Mouse (Mus musculus) heart, adult 9 months (tissue): ENCODE results near the gene Rasl12.

Experiments used
- DNase-seq, 2 experiments: peaks; one replicate each; pipeline ENCODE4 v3.0.0; 2022; ENCODE audit warnings: low spot score in 2 of 2

Gene Rasl12

DNA sequence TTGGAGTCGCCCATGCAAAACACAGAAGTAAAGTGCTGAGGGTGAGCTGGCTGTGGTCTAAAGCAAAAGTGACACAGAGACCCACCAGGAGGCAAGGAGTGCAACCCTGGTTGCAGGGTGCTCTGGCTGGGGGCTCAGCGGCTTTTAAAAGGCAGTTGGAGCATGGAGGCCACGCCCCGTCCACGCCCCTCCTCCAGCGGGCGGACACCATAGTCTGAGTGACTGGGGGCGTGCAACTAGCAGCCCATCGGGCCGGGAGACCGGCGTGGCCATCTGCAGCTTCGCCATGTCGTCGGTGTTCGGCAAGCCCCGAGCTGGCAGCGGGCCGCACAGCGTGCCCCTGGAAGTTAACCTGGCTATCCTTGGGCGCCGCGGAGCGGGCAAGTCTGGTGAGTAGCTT lies at the start of gene Rasl12:
Rasl12 (plus strand) TSS at position 228 of the 400 bp plus-strand sequence.
- peak; percentile 77 to 81 for DNase-seq

GRCm38 (mm10) chr9:65353251-65353650 lies 45.1 kb upstream of the Rasl12 start:
- no peak for DNase-seq

DNA sequence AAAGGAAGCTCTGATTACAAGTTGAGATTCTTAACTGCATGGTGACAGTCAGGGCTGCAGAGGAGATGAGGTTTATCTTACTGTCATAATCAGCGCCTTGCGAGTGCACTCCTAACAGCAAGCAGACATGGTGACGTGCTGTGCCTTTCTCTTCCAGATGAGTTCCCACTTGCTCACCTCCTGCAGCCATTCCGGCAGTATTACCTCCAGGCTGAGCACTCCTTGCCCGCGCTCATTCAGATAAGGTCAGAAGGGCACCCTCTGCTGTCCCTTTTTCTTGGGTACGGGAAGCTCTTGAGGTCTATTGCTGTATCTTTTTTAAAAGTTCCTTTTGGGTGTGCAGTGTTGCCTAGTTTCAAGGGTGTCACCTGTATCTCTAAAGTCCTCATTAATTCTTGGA lies 41.7 kb upstream of the Rasl12 start:
- DNase-seq, result no peak

DNA sequence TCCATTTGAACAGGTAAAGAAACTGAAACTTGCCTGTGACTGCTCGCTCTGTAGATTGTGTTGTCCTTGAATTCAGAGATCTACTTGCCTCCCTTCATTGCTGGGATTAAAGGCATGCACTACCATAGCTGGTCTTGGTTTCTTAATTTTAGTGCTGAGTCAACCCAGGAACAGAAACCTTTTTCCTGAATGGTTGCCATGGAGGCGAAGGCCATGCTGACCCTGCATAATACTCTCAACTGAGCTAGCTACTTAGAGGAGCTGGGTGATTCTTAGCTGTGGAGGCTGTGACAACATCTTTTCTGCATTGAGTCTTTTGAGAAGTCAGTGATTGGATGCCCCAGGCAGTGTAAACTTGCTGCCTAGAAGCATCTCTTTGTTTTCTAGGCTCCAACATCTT lies 41.3 kb upstream of the Rasl12 start:
- DNase-seq, result no peak

DNA sequence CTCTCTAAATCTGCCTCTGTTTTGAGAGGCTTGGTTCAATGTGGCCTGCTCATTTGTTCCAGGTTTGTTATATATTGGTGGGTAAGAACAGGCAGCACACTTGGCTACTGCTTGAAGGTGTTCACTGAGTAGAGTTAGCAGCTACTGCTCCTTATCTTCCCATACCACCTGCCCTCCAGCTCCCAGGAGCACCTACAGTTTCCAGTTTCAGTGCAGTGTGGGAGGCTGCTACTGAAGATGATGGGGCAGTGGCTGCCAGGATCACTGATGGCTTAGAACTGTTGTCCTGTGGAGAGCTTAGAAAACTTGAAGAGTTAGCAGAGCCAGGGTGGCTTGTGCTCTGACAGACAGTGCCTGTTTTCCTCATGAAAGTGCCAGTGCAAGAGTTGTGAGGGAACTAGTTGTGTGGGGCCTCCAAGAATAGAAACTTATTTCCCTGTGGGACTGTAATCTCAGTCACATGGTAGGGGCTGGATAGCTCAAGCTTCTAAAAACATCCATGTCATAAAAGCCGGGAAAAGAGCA lies 39.3 kb upstream of the Rasl12 start:
- peak in 1 of 2 experiments; percentile 26 for DNase-seq

GRCm38 (mm10) chr9:65360641-65361448 lies 37.5 kb upstream of the Rasl12 start, which contains the start of gene Ubap1l:
Gene Ubap1l, plus strand, starts transcription at chr9:65361041.
- DNase-seq, result no peak

DNA sequence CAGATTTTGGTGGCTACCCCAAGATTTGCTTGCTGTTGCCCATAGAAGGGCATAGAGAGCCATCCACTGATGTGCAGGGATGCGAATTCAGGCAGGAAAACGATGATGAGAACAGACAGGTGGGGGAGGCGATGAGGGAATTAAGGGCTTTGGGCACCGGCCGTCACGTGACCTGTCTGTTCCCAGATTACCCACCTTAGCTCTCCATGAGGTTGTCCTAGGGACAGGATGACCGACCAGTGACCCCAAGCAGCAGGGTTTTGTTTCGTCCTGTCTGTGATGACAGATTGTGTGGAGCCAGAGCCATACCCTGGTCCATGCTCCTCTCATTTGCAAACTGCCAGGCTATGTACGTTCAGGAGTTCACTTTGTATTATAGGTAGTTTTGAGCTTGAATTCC lies 34.6 kb upstream of the Rasl12 start:
- DNase-seq, result no peak

DNA sequence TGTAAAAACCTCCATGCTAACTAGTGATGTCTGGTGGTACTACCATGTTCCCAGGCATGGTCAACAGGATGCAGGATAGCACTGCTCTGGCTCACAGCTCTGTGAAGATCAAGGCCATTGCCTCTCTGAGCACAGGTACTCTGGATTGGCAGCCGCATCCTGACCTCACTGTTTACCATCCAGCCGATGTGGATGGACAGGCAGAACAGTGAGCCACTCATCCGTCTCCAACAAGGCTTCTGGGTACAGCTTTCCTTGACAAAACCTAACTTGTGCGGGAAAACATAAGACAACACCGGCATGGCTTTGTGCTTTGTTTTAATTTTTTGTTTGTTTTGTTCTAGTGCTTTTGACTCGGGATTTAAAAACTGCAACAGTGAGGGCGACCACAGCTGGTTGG lies 32.6 kb upstream of the Rasl12 start:
- no peak for DNase-seq

DNA sequence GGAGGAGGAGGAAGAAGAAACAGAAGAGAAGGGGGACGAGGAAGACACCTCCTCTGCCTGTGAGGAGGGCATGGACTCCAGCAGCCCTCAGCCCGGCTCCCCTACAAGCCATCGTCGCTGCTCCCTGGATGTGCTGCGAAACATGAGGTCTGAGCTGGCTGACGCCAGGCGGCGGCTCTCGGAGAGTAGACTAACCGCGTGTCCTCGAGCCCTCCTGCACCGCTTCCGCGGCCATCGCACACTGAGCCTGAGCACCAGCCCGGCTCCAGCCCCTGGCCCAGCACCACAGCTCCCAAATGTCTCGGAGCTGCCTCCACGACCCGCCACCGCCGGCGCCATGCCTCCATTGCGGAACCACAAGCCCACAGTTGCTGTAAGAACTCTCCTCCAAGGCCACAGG lies 26.6 kb upstream of the Rasl12 start:
- no peak for DNase-seq

DNA sequence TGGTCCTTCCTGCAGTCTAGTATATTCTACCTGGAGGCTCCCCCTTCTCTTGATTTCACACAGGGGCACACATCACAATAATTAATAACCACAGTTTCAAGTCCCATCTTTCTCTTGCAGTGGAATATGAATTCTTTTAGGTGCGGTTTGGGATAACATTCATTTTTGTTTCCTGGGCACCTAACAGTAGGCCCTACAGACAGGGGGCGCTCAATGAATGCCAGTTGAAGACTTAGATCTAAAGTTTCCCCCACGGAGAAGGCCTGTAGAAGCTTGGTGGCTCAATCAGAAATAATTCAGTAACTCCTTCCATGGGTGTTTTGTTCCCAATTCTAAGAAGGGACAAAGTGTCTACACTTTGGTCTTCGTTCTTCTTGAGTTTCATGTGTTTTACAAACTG lies 25.9 kb upstream of the Rasl12 start:
- no peak for DNase-seq

DNA sequence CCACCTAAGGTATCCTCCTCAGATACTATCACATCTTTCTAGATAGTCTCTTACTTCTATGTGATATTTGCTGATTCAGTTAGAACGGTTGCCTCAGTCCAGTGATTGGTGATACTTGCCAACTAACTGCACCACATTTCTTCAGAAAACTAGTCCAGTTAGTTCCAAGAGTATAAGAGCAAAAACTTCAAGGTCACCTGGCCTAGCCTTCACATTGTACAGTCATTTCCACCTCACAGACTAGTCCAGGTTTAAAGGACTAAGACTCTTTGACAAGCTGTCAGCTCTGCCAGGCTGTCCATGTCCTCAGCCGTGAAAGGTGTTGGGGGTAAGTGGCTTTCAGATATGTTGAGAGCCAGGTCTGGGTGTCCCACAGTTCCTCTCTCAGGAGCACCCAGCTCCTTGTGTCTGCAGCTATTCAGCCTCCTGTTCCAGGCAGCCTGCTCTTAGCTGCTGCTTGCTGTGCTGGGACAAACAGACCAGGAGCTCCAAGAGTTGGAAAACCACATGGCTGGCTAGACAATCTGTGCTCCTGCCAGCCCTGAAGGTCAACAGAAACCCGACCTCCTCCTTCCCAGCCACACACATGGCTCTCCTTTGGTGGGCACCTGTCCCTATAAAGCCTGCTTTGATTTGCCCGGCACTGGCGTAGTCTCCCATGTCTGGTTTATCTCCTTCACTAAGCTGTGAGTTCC lies 23.7 kb upstream of the Rasl12 start:
- no peak for DNase-seq

DNA sequence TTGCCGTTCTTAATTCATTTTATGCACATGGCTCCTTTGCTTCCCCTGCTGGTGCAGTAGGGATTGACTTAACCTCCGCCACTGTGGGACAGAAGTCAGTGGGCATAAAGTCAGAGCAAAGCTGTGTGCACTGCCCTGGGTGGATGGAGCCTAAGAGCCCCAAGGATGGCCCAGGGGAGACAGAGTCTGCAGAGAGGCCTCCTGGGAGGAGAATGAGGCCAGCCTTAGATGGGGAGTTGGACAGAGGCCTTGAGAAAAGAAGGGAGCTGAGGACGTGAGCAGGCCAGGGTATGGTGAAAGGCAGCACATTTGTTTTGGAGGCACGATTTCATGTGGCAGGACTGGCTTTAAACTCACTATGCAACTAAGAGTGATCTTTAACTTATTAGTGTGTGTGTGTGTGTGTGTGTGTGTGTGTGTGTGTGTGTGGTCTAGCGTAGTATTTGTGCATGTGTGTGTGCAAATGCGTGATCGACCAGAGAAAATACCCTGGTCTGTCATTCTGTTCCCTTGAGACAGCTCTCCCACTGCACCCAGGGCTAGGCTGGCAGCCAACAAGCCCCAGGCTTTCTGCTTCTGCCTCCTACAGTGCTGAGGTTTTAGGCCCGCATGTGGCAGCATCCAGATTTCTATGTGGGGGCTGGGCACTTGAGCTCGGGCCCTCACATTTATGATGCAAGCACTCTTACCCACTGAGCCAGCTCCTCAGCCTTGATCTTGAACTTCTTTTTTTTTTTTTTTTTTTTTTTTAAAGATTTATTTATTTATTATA lies 23.0 kb upstream of the Rasl12 start:
- DNase-seq, result no peak

GRCm38 (mm10) chr9:65381017-65381590 lies 17.2 kb upstream of the Rasl12 start:
- no peak for DNase-seq

DNA sequence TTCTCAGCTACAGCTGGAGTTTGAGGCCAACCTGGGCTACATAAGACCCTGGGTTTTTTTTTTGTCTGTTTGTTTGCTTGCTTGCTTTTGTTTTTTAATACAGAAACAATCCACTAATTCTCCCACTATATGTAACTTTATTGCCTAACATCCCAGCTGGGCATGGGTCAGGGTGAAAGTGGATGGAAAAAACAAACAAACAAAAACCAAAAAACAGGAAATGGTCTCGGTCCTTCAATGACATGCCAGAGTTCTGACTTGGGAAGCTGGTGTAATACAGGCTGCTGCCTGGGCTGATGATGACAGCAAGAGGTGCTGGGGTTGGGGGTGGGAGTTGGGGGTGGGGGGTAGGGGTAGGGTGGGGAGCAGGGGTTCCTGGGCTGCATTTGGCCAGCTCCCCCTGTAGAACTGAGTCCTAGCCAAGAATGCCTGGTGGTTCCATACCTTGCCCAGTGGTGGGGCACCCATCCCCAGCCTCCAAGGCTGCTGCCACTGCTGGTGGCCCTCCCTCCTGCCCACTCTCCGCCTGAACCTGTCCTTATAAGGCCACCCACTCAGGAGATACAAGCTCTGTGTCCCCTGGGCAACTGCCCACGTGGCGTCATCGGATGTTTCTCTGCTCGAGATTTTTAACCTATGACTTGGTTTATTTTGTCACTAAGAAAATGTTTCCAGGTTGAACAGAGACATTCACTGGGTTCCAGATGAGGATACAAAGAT lies 16.1 kb upstream of the Rasl12 start:
- no peak for DNase-seq

- no peak for DNase-seq
These were observed 15.6 kb upstream of the Rasl12 start for GRCm38 (mm10) chr9:65382751-65383097.

DNA sequence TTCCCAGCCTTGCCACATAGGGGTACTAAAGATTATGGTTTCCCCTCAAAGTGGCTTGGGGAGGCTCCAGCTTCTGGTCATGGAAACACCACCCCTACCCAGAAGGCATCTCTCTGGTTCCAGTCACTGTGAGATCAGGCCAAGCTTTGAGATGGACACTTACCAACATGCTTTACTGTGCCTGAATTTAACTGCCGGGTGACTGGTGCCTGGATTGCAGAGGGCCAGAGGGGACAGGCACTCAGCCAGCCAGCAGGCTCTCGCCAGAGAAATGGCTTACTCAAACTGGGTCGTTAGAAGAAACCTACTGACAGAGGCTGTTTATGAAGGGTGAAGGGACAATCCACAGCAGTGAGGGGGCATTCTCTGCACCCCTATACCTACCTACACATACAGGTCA lies 14.0 kb upstream of the Rasl12 start:
- no peak for DNase-seq

GRCm38 (mm10) chr9:65386373-65387140 lies 11.7 kb upstream of the Rasl12 start:
- no peak for DNase-seq

- no peak for DNase-seq
These were observed 7.3 kb upstream of the Rasl12 start for GRCm38 (mm10) chr9:65390752-65391612.

GRCm38 (mm10) chr9:65391613-65391964 lies 6.7 kb upstream of the Rasl12 start, which contains the start of gene Kbtbd13:
Gene Kbtbd13, minus strand, starts transcription at chr9:65391652.
- DNase-seq, result peak; percentile 43 to 52
